Mouse (Mus musculus): ENCODE measurements around the gene Arf6. TPM values are rescaled to one million over a fixed set of nuclear protein-coding genes. Genes with fewer than 3 reads are reported as not detected.

The Arf6 gene
- polyA plus RNA-seq, 1 experiment from 2014 or later = 34.5 TPM

DNA sequence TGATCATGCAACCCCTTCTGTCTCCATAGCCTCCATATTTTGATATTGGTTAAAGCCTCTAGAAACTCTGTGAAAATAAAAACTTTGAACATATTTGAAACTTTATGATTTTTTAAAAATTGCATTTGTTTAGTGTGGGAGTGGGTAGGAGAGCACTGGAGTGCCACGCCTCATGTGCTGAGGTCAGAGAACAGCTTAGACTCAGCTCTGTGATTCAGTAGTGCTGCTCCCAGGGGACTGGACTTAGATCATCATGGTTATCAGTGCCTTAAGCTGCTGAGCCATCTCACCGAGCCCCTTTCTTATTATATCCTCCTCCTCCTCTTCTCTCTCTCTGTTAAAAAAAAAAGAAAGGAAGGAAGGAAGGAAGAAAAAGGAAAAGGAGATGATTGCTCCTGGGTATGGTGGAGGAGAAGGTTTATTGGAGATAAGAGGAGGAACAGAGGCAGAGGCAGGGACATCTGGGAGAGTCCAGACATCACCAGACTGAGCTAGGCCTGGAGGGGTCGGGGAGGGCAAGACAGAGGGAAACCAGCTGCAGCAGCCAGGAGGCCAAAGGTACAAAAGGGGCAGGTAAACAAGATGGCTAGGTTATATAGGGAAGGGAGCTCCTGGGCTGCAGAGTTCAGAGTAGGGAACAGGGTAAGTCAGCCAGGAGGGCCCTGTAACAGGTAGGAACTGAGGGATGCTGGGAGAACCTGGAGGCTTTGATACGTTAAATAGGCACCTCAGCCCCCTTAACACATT is 43.0 kb downstream of the Arf6 start:
- ATAC-seq = no peak
- H3K9ac ChIP-seq (ENCODE audit: low read length) = no peak overlapping the region
- DNase-seq (ENCODE audit: low spot score) = no peak
- no peak overlapping the region for H3K4me2 ChIP-seq (ENCODE audit: low read length)
- no peaks in the 10 kb centered on the region for H3K27me3 ChIP-seq (replicated peaks; ENCODE audit: control insufficient read depth, insufficient read depth, low read length)
- WGBS = 89% methylated on average over 4 of the region's 4 CpGs
- H3K9me3 ChIP-seq (replicated peaks; ENCODE audit: control insufficient read depth, low read length) = no peaks in the 10 kb centered on the region
- no peak overlapping the region for H3K27ac ChIP-seq (ENCODE audit: low read depth, low read length)
- no peaks in the 10 kb centered on the region for H3K36me3 ChIP-seq (ENCODE audit: control insufficient read depth, insufficient read depth, low read length)
- no peak overlapping the region for H3K4me3 ChIP-seq (ENCODE audit: low read depth, low read length)
- no peaks in the 10 kb centered on the region for H3K4me1 ChIP-seq (ENCODE audit: control insufficient read depth, insufficient read depth, low read length)

DNA sequence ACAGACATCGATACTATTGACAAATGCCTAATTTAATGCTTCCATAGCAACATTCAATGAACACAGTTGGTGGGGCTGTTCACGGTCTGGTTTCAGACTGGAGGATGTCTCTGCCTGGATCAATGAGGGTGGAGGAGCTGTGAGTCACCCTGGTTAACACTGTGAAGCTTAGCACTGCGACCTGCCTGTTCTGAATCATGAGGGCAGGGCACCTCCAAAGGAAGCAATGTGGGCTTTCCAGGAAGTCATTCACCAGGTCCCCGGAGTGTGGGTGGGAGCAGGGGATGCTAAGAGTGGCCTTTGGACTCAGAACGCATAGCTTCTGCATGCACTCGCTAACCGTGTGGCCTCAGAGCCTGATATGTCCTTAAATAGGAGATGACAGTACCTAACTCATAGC is 44.8 kb downstream of the Arf6 start:
- H3K4me1 ChIP-seq (ENCODE audit: control insufficient read depth, insufficient read depth, low read length) = no peaks in the 10 kb centered on the region
- H3K27me3 ChIP-seq (replicated peaks; ENCODE audit: control insufficient read depth, insufficient read depth, low read length) = no peaks in the 10 kb centered on the region
- DNase-seq (ENCODE audit: low spot score) (no peak), ATAC-seq (no peak)
- no peak overlapping the region for H3K4me2 ChIP-seq (ENCODE audit: low read length)
- WGBS = 81% methylated on average over 7 of the region's 7 CpGs
- no peaks in the 10 kb centered on the region for H3K9me3 ChIP-seq (replicated peaks; ENCODE audit: control insufficient read depth, low read length)
- no peaks in the 10 kb centered on the region for H3K36me3 ChIP-seq (ENCODE audit: control insufficient read depth, insufficient read depth, low read length)
- no peak overlapping the region for H3K27ac ChIP-seq (ENCODE audit: low read depth, low read length)
- no peak overlapping the region for H3K9ac ChIP-seq (ENCODE audit: low read length)
- H3K4me3 ChIP-seq (ENCODE audit: low read depth, low read length) = no peak overlapping the region

DNA sequence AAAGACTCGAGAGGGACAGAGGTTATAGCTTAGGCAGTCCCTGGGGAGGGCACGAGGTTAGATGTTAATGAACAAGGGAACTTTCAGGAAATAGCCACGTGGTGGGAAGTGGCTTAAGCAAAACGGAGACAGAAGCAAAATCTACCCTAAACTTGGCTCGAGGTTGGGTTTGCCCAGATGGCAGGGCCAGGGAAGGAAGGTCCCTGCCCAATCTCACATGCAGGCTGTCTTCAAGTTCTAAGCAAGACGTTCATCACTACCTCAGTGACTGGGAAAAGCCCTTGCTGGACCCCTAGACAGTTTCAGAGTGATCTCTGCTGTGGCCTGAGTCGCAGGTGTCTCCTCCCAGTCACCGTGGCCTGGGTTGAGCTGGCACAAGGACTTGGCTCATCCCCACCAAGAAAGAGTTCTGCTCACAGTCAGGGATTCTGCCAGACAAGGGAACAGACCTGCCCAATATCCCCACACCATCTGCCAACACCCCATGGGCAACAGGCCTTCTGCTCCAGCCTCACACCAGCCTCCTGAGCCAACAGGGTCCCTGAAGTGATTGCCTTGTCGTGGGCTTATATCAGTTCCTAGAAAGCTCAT is 45.8 kb downstream of the Arf6 start:
- 57% methylated on average over 9 of the region's 9 CpGs for WGBS
- Histone ChIP-seq H3K4me1 (ENCODE audit: control insufficient read depth, insufficient read depth, low read length) (no peaks in the 10 kb centered on the region), H3K36me3 (ENCODE audit: control insufficient read depth, insufficient read depth, low read length) (no peaks in the 10 kb centered on the region), H3K4me3 (ENCODE audit: low read depth, low read length) (no peak overlapping the region), H3K9me3 (replicated peaks; ENCODE audit: control insufficient read depth, low read length) (no peaks in the 10 kb centered on the region), H3K9ac (ENCODE audit: low read length) (no peak overlapping the region), H3K27ac (ENCODE audit: low read depth, low read length) (no peak overlapping the region), H3K4me2 (ENCODE audit: low read length) (no peak overlapping the region), H3K27me3 (replicated peaks; ENCODE audit: control insufficient read depth, insufficient read depth, low read length) (no peaks in the 10 kb centered on the region)
- ATAC-seq (no peak), DNase-seq (ENCODE audit: low spot score) (no peak)

DNA sequence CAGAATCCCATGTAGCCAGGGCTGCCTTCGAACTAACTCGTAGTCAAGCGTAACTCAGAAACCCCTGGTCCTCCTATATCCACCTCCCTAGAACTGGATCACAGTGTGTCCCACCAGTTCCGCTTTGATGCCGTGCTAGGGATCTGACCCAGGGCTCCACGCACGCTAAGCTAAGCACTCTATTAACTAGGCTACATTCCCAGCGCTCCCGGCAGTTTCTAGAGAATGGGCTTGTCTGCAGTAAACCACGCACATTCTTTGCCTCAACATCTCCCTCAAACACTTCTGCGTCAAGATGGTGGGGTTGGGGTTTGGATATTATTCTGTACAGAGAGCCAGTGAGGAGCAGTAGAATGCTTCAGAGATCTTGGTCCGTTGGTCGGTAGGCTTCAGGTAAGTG is 46.7 kb downstream of the Arf6 start:
- no peak overlapping the region for H3K4me3 ChIP-seq (ENCODE audit: low read depth, low read length)
- no peak for DNase-seq (ENCODE audit: low spot score)
- H3K4me2 ChIP-seq (ENCODE audit: low read length) = no peak overlapping the region
- H3K27ac ChIP-seq (ENCODE audit: low read depth, low read length) = no peak overlapping the region
- no peaks in the 10 kb centered on the region for H3K27me3 ChIP-seq (replicated peaks; ENCODE audit: control insufficient read depth, insufficient read depth, low read length)
- ATAC-seq = no peak
- 94% methylated on average over 13 of the region's 13 CpGs for WGBS
- no peaks in the 10 kb centered on the region for H3K4me1 ChIP-seq (ENCODE audit: control insufficient read depth, insufficient read depth, low read length)
- H3K9me3 ChIP-seq (replicated peaks; ENCODE audit: control insufficient read depth, low read length) = no peaks in the 10 kb centered on the region
- H3K9ac ChIP-seq (ENCODE audit: low read length) = no peak overlapping the region
- no peaks in the 10 kb centered on the region for H3K36me3 ChIP-seq (ENCODE audit: control insufficient read depth, insufficient read depth, low read length)

DNA sequence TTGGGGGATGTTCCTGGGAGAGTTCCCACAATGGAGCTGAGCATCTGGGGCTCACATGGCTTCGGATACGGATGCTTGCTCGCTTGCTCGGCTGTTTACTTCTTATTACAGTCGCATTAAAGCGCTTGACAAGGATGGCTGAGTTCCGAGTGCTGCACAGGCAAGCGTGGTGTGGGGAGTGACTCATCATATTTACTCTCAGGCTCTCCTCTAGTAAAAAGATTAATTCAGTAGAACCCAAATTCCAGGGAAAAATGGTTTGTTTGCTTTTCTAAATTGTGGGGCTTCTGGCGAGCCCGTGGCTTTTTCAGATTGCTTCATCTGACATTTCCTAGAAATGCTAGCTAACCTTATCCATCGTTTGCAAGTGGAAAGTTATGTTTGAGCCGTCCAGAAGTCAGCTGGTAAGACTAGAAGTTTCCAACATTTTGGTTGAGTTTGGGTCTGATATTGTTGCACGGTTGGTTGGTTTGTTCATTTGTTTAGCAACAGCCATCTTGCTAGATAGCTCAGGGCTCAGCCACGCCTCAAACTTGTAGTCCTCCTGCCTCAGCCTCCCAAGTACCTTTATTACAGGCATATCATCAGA is 47.2 kb downstream of the Arf6 start:
- no peaks in the 10 kb centered on the region for H3K9me3 ChIP-seq (replicated peaks; ENCODE audit: control insufficient read depth, low read length)
- H3K4me1 ChIP-seq (ENCODE audit: control insufficient read depth, insufficient read depth, low read length) = no peaks in the 10 kb centered on the region
- H3K36me3 ChIP-seq (ENCODE audit: control insufficient read depth, insufficient read depth, low read length) = no peaks in the 10 kb centered on the region
- no peak overlapping the region for H3K4me2 ChIP-seq (ENCODE audit: low read length)
- no peaks in the 10 kb centered on the region for H3K27me3 ChIP-seq (replicated peaks; ENCODE audit: control insufficient read depth, insufficient read depth, low read length)
- DNase-seq (ENCODE audit: low spot score) = no peak
- WGBS = 92% methylated on average over 14 of the region's 14 CpGs
- H3K27ac ChIP-seq (ENCODE audit: low read depth, low read length) = no peak overlapping the region
- ATAC-seq = no peak
- no peak overlapping the region for H3K4me3 ChIP-seq (ENCODE audit: low read depth, low read length)
- H3K9ac ChIP-seq (ENCODE audit: low read length) = no peak overlapping the region

DNA sequence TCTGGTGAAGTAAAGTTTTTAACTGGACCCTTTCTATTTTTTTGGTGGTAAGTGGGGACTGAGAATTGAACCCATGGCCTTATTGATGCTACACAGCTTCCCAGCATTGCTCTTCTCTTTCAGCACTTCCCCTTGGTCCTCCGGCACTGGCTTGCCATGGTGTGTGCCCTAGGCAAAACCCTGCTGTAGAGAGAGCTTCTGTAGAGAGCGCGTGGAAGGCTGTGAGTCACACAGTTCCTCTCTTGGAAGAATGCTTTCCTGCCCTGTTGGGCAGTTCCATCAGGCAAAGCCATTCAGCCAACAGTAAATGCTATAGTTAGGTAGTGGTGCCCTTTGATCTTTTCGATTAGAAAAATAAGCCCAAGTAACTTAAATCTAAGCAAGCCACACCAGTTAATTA is 47.7 kb downstream of the Arf6 start:
- Histone ChIP-seq H3K4me3 (ENCODE audit: low read depth, low read length) (no peak overlapping the region), H3K36me3 (ENCODE audit: control insufficient read depth, insufficient read depth, low read length) (no peaks in the 10 kb centered on the region), H3K9ac (ENCODE audit: low read length) (no peak overlapping the region), H3K27me3 (replicated peaks; ENCODE audit: control insufficient read depth, insufficient read depth, low read length) (no peaks in the 10 kb centered on the region), H3K9me3 (replicated peaks; ENCODE audit: control insufficient read depth, low read length) (no peaks in the 10 kb centered on the region), H3K4me1 (ENCODE audit: control insufficient read depth, insufficient read depth, low read length) (no peaks in the 10 kb centered on the region), H3K4me2 (ENCODE audit: low read length) (no peak overlapping the region), H3K27ac (ENCODE audit: low read depth, low read length) (no peak overlapping the region)
- 91% methylated on average over 4 of the region's 4 CpGs for WGBS
- no peak for DNase-seq (ENCODE audit: low spot score)
- ATAC-seq = no peak

DNA sequence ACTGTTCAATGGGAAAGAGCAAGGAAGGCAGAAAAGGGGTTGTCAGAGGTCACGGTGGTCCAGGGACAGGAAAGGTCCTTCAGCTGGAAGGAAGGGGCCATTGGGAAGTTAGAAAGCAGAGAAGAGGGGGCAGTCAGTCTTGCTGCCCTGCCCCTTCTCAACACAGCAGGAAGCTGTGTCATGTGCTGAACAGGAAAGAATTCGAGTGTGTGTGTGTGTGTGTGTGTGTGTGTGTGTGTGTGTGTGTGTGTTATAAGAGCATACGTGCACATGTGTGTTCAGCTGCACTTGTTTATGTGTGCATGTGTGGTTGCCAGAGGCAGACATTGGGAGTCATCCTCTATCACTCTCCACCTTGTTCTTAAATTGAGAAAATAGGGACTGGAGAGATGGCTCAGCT is 48.8 kb downstream of the Arf6 start:
- 81% methylated on average over 3 of the region's 3 CpGs for WGBS
- H3K4me2 ChIP-seq (ENCODE audit: low read length) = no peak overlapping the region
- H3K4me1 ChIP-seq (ENCODE audit: control insufficient read depth, insufficient read depth, low read length) = no peaks in the 10 kb centered on the region

DNA sequence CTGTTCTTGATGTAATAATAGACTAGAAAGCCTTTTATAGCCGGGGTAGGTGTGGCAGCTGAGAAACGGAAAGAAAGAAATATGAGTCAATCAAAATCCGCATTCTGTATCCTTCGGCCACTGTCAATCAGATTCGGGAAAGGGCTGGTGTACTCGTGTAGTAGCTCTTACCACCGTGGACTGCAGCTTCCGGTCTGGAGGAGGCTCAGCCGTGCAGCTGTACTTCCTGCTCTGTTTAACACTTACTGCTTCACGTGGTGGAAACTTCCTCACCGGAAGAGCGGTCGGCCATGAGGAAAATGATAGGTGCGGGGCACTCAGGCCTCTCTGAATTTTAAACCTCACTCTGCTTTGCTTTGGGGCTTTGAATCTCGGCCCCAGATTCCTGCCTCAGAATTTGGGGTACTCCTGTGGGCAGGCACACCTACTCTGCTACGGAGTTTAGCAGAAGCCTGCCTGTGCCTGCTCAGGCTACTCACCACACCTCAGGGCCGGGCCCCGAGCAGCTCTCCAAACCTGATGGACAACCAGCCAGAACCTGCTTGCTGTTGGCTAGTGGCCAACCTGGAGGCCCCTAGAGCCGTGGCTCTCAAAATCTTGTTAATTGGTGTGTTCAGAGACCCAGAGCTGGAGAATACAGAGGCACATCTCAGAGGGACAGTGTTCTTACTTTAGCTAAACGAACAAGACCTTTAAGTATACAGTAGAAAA is 51.0 kb downstream of the Arf6 start:
- no peak overlapping the region for H3K9ac ChIP-seq (ENCODE audit: low read length)
- H3K27me3 ChIP-seq (replicated peaks; ENCODE audit: control insufficient read depth, insufficient read depth, low read length) = no peaks in the 10 kb centered on the region
- H3K9me3 ChIP-seq (replicated peaks; ENCODE audit: control insufficient read depth, low read length) = no peaks in the 10 kb centered on the region
- no peak for DNase-seq (ENCODE audit: low spot score)
- H3K36me3 ChIP-seq (ENCODE audit: control insufficient read depth, insufficient read depth, low read length) = no peaks in the 10 kb centered on the region
- H3K4me1 ChIP-seq (ENCODE audit: control insufficient read depth, insufficient read depth, low read length) = no peaks in the 10 kb centered on the region
- ATAC-seq = no peak
- WGBS = 87% methylated on average over 20 of the region's 20 CpGs
- H3K27ac ChIP-seq (ENCODE audit: low read depth, low read length) = no peak overlapping the region
- no peak overlapping the region for H3K4me2 ChIP-seq (ENCODE audit: low read length)
- no peak overlapping the region for H3K4me3 ChIP-seq (ENCODE audit: low read depth, low read length)

More for the DNA sequence above, 48.8 kb downstream of the Arf6 start:
- ATAC-seq (no peak), DNase-seq (ENCODE audit: low spot score) (no peak)
- H3K9me3 ChIP-seq (replicated peaks; ENCODE audit: control insufficient read depth, low read length) = no peaks in the 10 kb centered on the region
- no peaks in the 10 kb centered on the region for H3K36me3 ChIP-seq (ENCODE audit: control insufficient read depth, insufficient read depth, low read length)
- H3K9ac ChIP-seq (ENCODE audit: low read length) = no peak overlapping the region
- no peaks in the 10 kb centered on the region for H3K27me3 ChIP-seq (replicated peaks; ENCODE audit: control insufficient read depth, insufficient read depth, low read length)
- H3K27ac ChIP-seq (ENCODE audit: low read depth, low read length) = no peak overlapping the region
- H3K4me3 ChIP-seq (ENCODE audit: low read depth, low read length) = no peak overlapping the region
